Mouse (Mus musculus): ENCODE measurements at regions not wholly inside any gene's neighbourhood (a gene's known extent, or its start where the extent isn't known, plus 50 kb on each side); places are given as distances from the start of the nearest gene placed in this dataset.

- H3K9ac ChIP-seq (ENCODE audit: low read depth, low read length), result no peak overlapping the region; the same call in 1 of the 2 replicates
- TF ChIP-seq CTCF (IDR thresholded peaks at IDR 0.05), result no peak
- intact Hi-C loops (cut with DNase I), result loop anchor here (1.0 to 5.0 kb wide), 5 partner anchors 49 to 506 kb away; partner anchors contain the start of gene Acvr2a
- DNase-seq, result peak; percentile 14 to 24
- no peaks in the 10 kb centered on the region for H3K79me2 ChIP-seq (replicated peaks; ENCODE audit: control insufficient read depth, insufficient read depth, low read length)
- peak overlapping the region; percentile 34 for H3K4me3 ChIP-seq
- H3K36me3 ChIP-seq (ENCODE audit: control insufficient read depth, insufficient read depth, low read length), result peaks cover 6% of the 10 kb centered on the region
- WGBS, result 42% methylated on average over 14 of the region's 14 CpGs
- H3K4me1 ChIP-seq (ENCODE audit: control insufficient read depth, insufficient read depth, low read length), result peaks cover 2% of the 10 kb centered on the region; the same call in 1 of the 2 replicates
- no peaks in the 10 kb centered on the region for H3K27me3 ChIP-seq (ENCODE audit: control insufficient read depth, insufficient read depth, low read length)
- H3K27ac ChIP-seq, result peak overlapping the region; percentile 87
Measured at GRCm38 (mm10) chr2:48381481-48382075, 432.3 kb upstream of the Acvr2a start.

DNA sequence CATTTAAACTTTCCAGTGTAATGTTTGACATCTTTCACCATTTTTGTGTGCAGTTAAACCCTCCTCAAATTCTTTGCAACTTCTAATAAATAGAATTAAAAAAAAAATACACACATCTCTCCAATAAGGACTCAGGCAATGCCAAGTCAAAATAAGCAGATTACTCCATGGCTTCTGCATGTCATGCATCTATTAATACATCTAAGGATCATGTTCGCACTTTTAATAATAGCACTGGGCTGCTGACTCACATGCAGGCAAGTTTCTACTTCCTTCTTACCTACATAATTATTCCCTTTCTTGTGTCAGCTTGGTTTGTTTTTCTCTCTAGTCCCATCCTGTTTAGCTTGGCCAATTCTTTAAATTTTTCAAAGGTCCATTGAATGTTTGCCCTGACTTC, 415.4 kb upstream of the Acvr2a start:
- WGBS, result 30% methylated on average over 1 of the region's 1 CpGs
- Histone ChIP-seq H3K4me1 (ENCODE audit: control insufficient read depth, insufficient read depth, low read length) (peaks cover 6% of the 10 kb centered on the region), H3K27ac (peak overlapping the region; percentile 82), H3K9ac (ENCODE audit: low read depth, low read length) (no peak overlapping the region), H3K36me3 (ENCODE audit: control insufficient read depth, insufficient read depth, low read length) (peaks cover 6% of the 10 kb centered on the region), H3K27me3 (ENCODE audit: control insufficient read depth, insufficient read depth, low read length) (no peaks in the 10 kb centered on the region), H3K79me2 (replicated peaks; ENCODE audit: control insufficient read depth, insufficient read depth, low read length) (no peaks in the 10 kb centered on the region), H3K4me3 (no peak overlapping the region)
- intact Hi-C loops (cut with DNase I), result no loop called here
- no peak for TF ChIP-seq CTCF (IDR thresholded peaks at IDR 0.05)
- TF ChIP-seq EP300 (IDR thresholded peaks at IDR 0.05; ENCODE audit: insufficient read depth, low read depth, low read length), result no peak
- no peak for TF ChIP-seq POLR2A (IDR thresholded peaks at IDR 0.05; ENCODE audit: insufficient read depth, low read depth, low read length)
- DNase-seq, result no peak

DNA sequence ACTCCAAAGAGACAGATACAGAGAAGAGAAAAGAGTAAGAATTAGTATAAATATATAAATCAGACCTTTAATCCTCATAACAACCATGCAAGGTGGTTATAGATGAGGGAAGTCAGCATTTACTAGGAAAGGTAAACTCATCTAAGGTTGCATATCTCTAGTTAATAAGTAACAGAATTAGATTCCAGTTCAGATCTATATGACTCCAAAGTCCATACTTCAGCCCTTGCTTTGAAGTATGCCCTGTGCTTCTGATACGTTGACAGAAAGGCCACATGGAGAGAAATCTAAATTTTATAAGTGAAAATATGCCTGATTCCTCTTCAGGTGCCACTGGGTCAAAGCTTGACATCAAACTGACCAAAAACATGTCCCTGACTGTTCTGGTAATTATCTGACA, 414.7 kb upstream of the Acvr2a start:
- no peaks in the 10 kb centered on the region for H3K79me2 ChIP-seq (replicated peaks; ENCODE audit: control insufficient read depth, insufficient read depth, low read length)

DNA sequence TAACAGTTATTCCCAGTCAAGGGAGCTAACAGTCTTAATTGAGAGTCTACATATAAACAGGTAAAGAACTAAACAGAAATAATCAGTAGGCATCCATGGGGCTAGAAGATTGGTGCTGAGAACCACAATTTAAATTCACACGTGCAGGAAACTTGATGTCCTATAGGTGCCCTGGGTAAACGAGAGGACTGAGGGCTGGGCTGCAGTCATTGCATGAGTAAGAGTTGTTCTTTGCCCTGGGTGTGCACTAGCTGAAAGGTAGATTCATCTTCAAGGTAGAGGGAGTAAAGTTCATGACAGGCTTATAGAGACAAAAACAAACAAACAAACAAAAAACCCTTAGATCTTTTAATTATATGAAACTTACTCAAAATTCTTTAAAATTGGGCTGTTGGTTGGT, 411.1 kb upstream of the Acvr2a start:
- WGBS, result 77% methylated on average over 2 of the region's 2 CpGs
- no peaks in the 10 kb centered on the region for H3K27me3 ChIP-seq (ENCODE audit: control insufficient read depth, insufficient read depth, low read length)
- no peak overlapping the region for H3K4me3 ChIP-seq
- no peak overlapping the region for H3K27ac ChIP-seq
- H3K36me3 ChIP-seq (ENCODE audit: control insufficient read depth, insufficient read depth, low read length), result peaks cover 11% of the 10 kb centered on the region
- H3K79me2 ChIP-seq (replicated peaks; ENCODE audit: control insufficient read depth, insufficient read depth, low read length), result no peaks in the 10 kb centered on the region
- H3K4me1 ChIP-seq (ENCODE audit: control insufficient read depth, insufficient read depth, low read length), result peaks cover 7% of the 10 kb centered on the region
- no peak overlapping the region for H3K9ac ChIP-seq (ENCODE audit: low read depth, low read length)
- TF ChIP-seq EP300 (IDR thresholded peaks at IDR 0.05; ENCODE audit: insufficient read depth, low read depth, low read length) (no peak), CTCF (IDR thresholded peaks at IDR 0.05) (no peak), POLR2A (IDR thresholded peaks at IDR 0.05; ENCODE audit: insufficient read depth, low read depth, low read length) (no peak)
- no peak for DNase-seq
- intact Hi-C loops (cut with DNase I), result no loop called here

More for the DNA sequence above, 414.7 kb upstream of the Acvr2a start:
- Histone ChIP-seq H3K4me1 (ENCODE audit: control insufficient read depth, insufficient read depth, low read length) (peaks cover 6% of the 10 kb centered on the region), H3K9ac (ENCODE audit: low read depth, low read length) (no peak overlapping the region), H3K4me3 (no peak overlapping the region), H3K27ac (peak overlapping the region; percentile 82), H3K27me3 (ENCODE audit: control insufficient read depth, insufficient read depth, low read length) (no peaks in the 10 kb centered on the region), H3K36me3 (ENCODE audit: control insufficient read depth, insufficient read depth, low read length) (peaks cover 11% of the 10 kb centered on the region)
- intact Hi-C loops (cut with DNase I), result no loop called here
- TF ChIP-seq POLR2A (IDR thresholded peaks at IDR 0.05; ENCODE audit: insufficient read depth, low read depth, low read length) (no peak), EP300 (IDR thresholded peaks at IDR 0.05; ENCODE audit: insufficient read depth, low read depth, low read length) (no peak), CTCF (IDR thresholded peaks at IDR 0.05) (no peak)
- WGBS, result 92% methylated on average over 1 of the region's 1 CpGs
- no peak for DNase-seq

DNA sequence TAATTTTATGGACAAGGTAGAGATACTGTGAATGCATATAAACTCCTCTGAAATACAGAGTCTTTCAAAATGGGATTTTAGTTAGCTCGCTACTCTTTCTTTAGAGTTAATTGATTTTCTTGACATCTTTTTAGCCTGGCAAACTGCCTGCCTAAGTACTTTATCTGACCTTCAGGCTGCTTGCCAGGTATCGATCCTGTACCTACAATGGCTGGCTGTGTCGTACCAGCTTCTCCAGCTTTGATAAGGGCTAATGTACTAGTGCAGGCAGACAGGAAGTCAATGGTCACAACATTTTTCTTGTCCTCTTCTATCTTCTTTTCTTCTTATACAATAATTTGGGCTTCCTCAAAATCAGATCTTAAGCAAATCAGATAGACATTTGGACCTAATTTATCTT, 409.4 kb upstream of the Acvr2a start:
- DNase-seq, result no peak
- Histone ChIP-seq H3K36me3 (ENCODE audit: control insufficient read depth, insufficient read depth, low read length) (peaks cover 6% of the 10 kb centered on the region), H3K4me1 (ENCODE audit: control insufficient read depth, insufficient read depth, low read length) (peaks cover 6% of the 10 kb centered on the region), H3K27ac (no peak overlapping the region), H3K4me3 (no peak overlapping the region), H3K27me3 (ENCODE audit: control insufficient read depth, insufficient read depth, low read length) (no peaks in the 10 kb centered on the region), H3K79me2 (replicated peaks; ENCODE audit: control insufficient read depth, insufficient read depth, low read length) (no peaks in the 10 kb centered on the region), H3K9ac (ENCODE audit: low read depth, low read length) (no peak overlapping the region)
- intact Hi-C loops (cut with DNase I), result no loop called here
- no peak for TF ChIP-seq POLR2A (IDR thresholded peaks at IDR 0.05; ENCODE audit: insufficient read depth, low read depth, low read length)
- no peak for TF ChIP-seq EP300 (IDR thresholded peaks at IDR 0.05; ENCODE audit: insufficient read depth, low read depth, low read length)
- TF ChIP-seq CTCF (IDR thresholded peaks at IDR 0.05), result no peak
- WGBS, result 37% methylated on average over 3 of the region's 3 CpGs

- 70% methylated on average over 5 of the region's 5 CpGs for WGBS
- Histone ChIP-seq H3K9ac (ENCODE audit: low read depth, low read length) (no peak overlapping the region), H3K4me3 (no peak overlapping the region), H3K27me3 (ENCODE audit: control insufficient read depth, insufficient read depth, low read length) (no peaks in the 10 kb centered on the region), H3K36me3 (ENCODE audit: control insufficient read depth, insufficient read depth, low read length) (peaks cover 6% of the 10 kb centered on the region), H3K4me1 (ENCODE audit: control insufficient read depth, insufficient read depth, low read length) (peaks cover 1% of the 10 kb centered on the region; the same call in 1 of the 2 replicates), H3K79me2 (replicated peaks; ENCODE audit: control insufficient read depth, insufficient read depth, low read length) (no peaks in the 10 kb centered on the region), H3K27ac (no peak overlapping the region)
- TF ChIP-seq CTCF (IDR thresholded peaks at IDR 0.05) (no peak), EP300 (IDR thresholded peaks at IDR 0.05; ENCODE audit: insufficient read depth, low read depth, low read length) (no peak)
- intact Hi-C loops (cut with DNase I), result no loop called here
- DNase-seq, result peak; percentile 18 to 31
Measured at GRCm38 (mm10) chr2:48407876-48408275, 406.0 kb upstream of the Acvr2a start.
